ENCODE assay signal across 13 mouse cellular contexts in the genomic region with DNA sequence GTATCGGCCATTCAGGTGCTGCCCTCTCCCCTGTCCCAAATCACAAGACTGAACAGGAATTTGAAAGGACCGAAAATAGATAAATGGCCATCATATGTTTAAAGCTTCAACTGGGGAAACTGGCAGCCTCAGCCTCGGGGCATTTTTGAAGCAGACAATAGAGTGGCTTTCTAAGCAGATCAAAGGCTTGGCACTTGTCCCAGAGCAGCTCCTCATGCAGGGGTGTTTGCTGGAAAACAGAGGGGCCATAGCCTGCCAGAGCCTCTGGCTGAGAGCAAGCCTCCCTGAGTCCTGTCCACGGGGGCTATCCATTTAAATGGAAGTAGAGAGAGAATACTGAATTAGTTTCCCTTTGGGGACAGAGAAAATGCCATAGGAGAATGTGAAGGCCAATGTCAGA.
DNase-seq lines count a peak whose midpoint lies in the region; ATAC-seq lines count a peak whose summit lies in the region.
"Had no signal": no experiment of that assay in that cellular context is flagged by ENCODE, and none has a peak within 500 bp of the region (broad histone marks: within the 10 kb centered on the region; RNA-seq: fewer than 3 reads in every experiment).

No protein-coding gene starts in this region.

- H3K4me3 ChIP-seq in hindbrain, embryonic 12.5 days, result no peak overlapping the region
- H3K4me3 ChIP-seq: heart, embryonic 12.5 days; intestine, embryonic 15.5 days; limb, embryonic 13.5 days had no signal

- no peaks in the 10 kb centered on the region for H3K36me3 ChIP-seq in hindbrain, embryonic 12.5 days
- H3K36me3 ChIP-seq: heart, embryonic 12.5 days; intestine, embryonic 15.5 days; limb, embryonic 13.5 days had no signal

- 0 out of 2 replicates have a peak overlapping the region, but pooled peaks have one; percentile 4 for H3K4me2 ChIP-seq in hindbrain, embryonic 12.5 days (replicated peaks)
- H3K4me2 ChIP-seq: heart, embryonic 12.5 days; intestine, embryonic 15.5 days; limb, embryonic 13.5 days had no signal

- H3K4me1 ChIP-seq in hindbrain, embryonic 12.5 days, result peaks cover 8% of the 10 kb centered on the region
- H3K4me1 ChIP-seq: intestine, embryonic 15.5 days; limb, embryonic 13.5 days had no signal

- WGBS in hindbrain, embryonic 12.5 days, result 16% methylated on average over 4 of the region's 4 CpGs

- H3K9ac ChIP-seq in hindbrain, embryonic 12.5 days, result no peak overlapping the region; the same call in 1 of the 2 replicates
- H3K9ac ChIP-seq: heart, embryonic 12.5 days; intestine, embryonic 15.5 days; limb, embryonic 13.5 days had no signal

- DNase-seq in cerebellum, postnatal 10 days, result peak; percentile 30 to 52
- DNase-seq in cerebellum, postnatal 25 days, result no peak
- DNase-seq in retina, postnatal 1 day, result peak; percentile 86
- DNase-seq in retina, embryonic 14.5 days (ENCODE audit: low spot score), result no peak
- peak; percentile 14 for DNase-seq in retina, postnatal 7 days (ENCODE audit: low read depth, low spot score)
- DNase-seq in urinary bladder, adult 2 months (ENCODE audit: low spot score), result no peak
- DNase-seq: cerebellum, postnatal 36 days; thymus, postnatal 25 days had no signal

- no peaks in the 10 kb centered on the region for H3K9me3 ChIP-seq in hindbrain, embryonic 12.5 days (replicated peaks)
- H3K9me3 ChIP-seq: heart, embryonic 12.5 days; intestine, embryonic 15.5 days; limb, embryonic 13.5 days had no signal

- no peak overlapping the region for H3K27ac ChIP-seq in hindbrain, embryonic 12.5 days
- H3K27ac ChIP-seq: intestine, embryonic 15.5 days; limb, embryonic 13.5 days had no signal

- peak; percentile 54; the same call in 1 of the 2 replicates for ATAC-seq in hindbrain, embryonic 12.5 days (ENCODE audit: low FRiP score)
- no peak for ATAC-seq in cerebellum, adult (ENCODE audit: insufficient number of reproducible peaks, low FRiP score, low TSS enrichment)
- ATAC-seq: intestine, embryonic 15.5 days had no signal

- H3K27me3 ChIP-seq in hindbrain, embryonic 12.5 days, result no peaks in the 10 kb centered on the region
- H3K27me3 ChIP-seq: heart, embryonic 12.5 days; intestine, embryonic 15.5 days; limb, embryonic 13.5 days had no signal

Comparison
In these comparisons a context has a peak if more than half of its experiments do, and no peak if none do; other contexts are left out.
1. DNase-seq: peak in cerebellum, postnatal 10 days (2 of 2), retina, postnatal 1 day (single experiment) and retina, postnatal 7 days (single experiment); none in cerebellum, postnatal 25 days (0 of 2), retina, embryonic 14.5 days (single experiment) and urinary bladder, adult 2 months (single experiment).